Mouse (Mus musculus): ENCODE measurements around the gene Zmym2.
"Not testable (repeated sequence)": the region's sequence is repeated elsewhere in the genome, so short reads cannot be mapped to it uniquely, and the experiment has no call there.

Zmym2 gene

DNA sequence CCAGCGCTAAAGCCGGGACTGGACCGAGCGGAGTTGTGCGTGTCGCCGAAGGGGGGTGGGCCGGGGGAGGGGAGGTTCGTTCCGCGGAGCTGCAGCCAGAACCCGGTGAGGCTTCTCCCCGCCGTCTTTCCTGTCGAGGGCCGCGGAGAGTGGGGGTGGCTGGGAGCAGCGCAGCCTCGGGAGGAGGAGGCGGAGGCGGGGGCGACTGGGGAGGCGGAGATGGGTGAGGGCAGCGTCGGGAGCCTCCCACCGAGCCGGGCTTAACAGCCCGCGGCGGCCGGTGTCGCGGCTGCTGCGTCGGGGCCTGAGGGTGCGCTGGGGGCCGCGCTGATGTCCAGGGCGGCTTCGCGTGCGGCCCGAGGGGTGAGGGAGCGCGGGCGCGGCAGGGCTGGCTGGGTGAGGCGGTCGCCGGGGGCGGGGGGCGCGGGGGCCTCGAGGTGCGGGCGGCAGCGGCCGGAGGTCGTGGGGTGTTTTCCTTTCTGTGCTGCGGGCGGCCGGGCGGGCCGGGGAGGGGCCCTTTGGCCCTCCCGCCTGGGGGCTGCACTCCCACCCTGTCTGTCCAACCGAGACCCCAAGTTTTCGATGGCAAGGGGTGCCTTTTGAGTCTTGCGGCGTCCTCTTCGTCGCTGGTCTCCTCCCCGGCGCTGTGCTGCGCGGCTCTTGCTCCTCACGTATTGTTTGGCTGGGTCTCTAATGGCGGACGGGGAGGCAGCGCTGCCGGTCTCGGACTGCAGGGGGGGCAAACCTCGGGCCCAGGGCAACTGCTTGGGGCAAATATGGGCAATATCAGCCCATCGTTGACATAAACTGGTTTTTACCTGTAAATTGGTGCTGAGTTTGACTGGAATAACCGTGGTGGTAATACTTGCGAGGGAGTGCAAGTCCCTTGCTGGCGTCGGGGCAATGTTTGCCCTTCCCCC is at the start of gene Zmym2:
Zmym2 (plus strand) TSS at position 60 of the 920 bp plus-strand sequence.
- peak; percentile 78 for DNase-seq (ENCODE audit: low spot score)

DNA sequence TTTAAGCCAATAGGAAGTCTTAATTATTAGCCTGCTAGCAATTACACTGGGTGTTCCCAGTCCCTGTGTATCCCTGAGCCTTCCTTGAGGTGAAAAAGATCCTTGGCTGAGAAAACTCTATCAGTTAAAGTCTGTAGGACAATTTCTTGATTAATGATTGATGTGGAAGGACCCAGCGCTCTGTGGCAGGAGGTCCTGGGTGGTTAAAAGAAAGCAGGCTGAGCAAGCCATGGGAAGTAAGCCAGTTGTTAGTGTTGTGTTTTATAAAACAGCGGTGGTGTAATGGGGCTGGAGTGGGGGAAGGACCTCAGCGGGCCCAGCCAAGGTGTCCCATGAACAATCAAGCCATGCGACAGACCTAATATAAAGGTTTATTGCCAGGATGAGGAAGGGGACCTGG is 42.4 kb upstream of the Zmym2 start:
- DNase-seq (ENCODE audit: low spot score): no peak

DNA sequence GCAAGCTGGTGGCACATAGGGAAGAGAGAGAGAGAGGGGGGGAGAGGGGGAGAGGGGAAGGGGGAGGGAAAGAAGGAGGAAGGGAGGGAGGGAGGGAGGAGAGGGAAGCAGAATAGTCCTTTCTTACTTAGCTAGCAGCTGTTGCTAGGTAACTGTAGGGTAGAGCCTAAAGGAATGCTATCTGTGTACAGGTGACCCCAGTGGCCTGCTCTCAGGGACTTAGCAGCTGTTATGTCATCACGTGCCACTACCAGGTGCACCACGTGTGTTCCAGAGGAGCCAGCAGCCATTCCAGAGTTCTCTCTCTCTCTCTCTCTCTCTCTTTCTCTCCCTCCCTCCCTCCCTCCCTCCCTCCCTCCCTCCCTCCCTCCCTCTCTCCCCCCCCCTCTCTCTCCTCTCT is 41.9 kb upstream of the Zmym2 start:
- DNase-seq (ENCODE audit: low spot score): no peak

DNA sequence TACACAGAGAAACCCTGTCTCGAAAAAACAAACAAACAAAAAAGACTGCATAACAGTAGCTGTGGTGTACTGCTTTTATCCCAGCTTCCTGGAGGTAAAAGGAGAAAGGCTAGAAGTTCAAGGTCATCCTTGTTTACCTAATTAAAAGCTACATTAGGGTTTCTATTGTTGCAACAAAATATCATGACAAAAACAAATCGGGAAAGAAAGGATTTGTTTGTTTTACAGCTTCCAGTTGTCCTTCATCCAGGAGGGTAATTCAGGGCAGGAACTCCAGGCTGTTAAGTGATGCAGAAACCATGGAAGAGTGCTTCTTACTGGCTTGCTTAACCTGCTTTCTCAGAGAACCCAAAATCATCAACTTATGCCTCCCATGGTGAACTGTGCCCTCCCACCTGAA is 38.1 kb upstream of the Zmym2 start:
- DNase-seq (ENCODE audit: low spot score): no peak

DNA sequence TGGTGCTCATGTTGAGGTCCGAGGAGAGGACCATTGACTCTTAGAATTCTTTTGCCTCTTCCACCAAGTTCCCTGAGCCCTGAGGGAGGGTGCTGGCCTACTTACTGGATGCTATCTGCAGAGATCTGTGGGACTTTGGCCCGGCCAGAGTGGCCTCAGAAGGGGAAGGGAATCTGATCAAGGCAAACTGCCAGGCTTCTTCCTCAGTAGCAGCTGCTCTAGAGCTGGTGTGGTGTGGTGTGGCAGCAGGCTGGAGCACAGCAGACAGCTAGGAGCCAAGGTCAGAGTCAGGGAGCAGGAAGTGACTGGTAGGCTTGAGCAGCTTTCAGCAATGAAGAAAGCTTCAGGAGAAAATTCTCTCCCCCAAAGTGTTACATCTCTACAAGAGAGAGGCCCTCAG is 36.8 kb upstream of the Zmym2 start:
- DNase-seq (ENCODE audit: low spot score): peak; percentile 10

DNA sequence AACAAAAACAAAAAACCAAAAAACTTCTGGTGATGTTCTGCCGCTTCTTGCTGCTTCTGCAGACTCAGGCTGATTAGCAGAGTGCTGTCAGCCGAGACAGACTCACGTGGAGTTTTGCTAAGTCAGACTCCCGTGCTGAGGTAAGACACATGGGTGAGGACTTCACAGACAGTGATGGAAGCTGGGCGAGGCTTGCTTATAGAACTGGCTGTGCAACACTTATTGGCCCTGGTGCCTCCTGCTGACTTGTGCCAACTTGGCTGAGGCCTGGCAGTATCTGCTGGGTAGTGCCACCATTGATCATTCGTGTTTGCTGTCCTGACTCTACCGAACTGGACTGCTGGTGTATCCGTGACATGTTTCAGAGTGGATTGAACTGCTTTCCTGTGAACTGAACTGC is 22.4 kb upstream of the Zmym2 start:
- no peak for DNase-seq (ENCODE audit: low spot score)

DNA sequence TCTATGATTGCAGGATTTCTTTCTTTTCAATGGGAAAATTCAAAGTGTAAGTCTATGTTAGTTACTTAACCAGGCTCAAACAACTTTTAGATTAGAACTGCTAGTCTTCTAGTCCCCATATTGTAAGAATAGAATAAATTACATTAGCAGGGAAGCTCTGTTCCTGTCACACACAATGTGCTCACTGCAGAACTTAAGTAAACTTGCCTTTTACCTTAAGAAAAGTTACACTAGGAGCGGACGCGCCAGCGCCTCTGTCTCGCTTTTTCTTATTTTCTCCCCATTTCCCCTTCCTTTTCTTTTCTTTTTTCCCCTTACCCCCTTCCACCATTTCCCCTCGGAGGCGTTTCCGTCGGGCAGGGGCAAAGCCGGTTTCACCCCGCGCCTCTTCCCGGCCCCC is 21.8 kb upstream of the Zmym2 start:
- no peak for DNase-seq (ENCODE audit: low spot score)

DNA sequence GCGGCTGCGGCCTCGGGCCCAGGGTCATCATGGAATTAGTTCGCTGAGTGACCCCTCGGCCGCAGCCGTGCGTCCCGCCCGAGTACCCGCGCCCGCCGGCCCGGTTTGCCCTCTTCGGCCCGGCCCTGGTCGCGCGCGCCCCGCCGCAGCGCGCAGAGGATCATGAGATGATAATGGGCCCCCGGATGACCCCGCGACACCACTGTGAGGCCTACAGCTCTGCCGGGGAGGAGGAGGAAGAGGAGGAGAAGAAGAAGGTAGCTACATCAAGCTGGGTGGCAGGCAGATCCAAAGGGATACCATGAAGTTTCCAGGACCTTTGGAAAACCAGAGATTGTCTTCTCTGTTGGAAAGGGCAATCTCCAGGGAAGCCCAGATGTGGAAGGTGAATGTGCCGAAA is 21.3 kb upstream of the Zmym2 start:
- not testable (repeated sequence) for DNase-seq (ENCODE audit: low spot score)

DNA sequence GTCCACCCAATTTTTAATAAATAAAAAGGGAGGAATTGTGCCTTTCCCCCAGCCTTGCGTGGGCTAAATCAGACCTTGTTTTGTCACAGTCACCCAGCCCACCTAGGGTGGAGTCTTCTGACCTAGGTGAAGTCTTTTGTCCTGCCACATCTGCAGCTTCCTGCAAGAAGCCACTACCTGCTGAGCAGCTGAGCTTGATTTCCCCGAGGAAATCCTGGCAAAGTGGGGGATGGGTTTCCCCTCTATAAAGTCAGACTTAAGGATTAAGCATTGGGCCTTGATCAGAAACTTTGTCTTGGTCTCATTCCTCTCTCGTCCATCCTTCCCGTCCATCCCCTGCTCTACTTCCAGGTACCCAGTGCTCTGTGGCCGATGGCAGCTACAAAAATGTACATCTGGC is 12.9 kb upstream of the Zmym2 start:
- no peak for DNase-seq (ENCODE audit: low spot score)

DNA sequence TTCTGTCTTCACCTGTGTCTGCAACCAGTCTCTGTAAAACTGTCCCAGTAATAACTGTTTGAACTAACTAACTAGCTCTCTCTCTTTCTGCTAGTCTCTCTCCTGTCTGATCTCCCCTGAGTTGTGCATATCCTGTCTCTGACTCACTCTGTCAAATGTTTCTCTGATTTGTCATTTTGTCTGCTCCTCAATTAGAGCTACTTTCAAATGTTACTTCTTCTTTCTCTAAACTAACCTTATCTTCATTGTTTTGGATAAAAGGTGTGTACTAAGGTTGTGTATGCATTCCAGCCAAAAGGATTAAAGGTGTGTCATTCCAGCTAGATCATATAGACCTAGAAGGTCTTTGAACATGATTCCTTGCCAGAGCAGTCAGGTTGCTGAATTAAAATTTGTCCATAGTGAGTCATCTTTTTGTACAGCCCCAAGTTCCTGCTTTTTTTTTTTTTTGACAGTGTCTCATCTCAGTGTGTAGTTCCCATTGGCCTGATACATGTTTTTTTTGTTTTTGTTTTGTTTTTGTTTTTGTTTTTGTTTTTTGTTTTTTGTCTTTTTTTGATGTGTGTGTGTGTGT is 10.8 kb upstream of the Zmym2 start:
- no peak for DNase-seq (ENCODE audit: low spot score)

DNA sequence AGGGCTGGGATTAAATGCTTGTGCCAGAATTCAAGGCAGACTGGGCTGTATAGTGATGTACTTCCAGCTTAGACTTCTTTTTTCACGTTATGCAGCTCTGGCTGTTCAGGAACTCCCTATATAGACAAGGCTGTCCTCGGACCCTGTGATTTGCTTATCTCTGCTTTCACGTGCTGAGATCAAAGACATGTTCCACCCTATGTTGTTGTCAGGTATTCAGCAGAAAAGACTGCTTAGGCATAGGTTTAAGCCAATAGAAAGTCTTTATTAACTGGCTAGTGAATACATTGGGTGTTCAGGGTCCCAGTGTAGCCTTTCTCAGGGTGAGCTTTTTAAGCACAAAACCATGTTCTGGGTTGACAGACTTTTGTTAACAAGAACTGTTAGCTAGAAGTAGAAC is 5.2 kb upstream of the Zmym2 start:
- DNase-seq (ENCODE audit: low spot score): no peak

DNA sequence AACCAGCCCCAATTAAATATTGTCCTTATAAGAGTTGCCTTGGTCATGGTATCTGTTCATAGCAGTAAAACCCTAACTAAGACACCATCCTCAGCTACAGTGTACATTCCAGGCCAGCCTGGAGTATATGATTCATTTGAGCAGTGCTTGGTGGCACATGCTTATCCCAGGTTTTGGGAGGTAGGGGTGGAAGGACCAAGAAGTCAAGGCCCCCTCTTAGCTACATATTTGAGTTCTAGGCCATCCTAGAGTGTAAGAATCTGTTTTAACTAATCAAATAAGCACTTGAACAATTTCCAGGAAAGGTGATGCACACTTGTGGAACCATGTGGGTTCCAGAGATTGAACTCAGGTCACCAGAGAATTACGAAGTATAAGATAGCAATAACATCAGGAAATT is 3.0 kb upstream of the Zmym2 start:
- no peak for DNase-seq (ENCODE audit: low spot score)

DNA sequence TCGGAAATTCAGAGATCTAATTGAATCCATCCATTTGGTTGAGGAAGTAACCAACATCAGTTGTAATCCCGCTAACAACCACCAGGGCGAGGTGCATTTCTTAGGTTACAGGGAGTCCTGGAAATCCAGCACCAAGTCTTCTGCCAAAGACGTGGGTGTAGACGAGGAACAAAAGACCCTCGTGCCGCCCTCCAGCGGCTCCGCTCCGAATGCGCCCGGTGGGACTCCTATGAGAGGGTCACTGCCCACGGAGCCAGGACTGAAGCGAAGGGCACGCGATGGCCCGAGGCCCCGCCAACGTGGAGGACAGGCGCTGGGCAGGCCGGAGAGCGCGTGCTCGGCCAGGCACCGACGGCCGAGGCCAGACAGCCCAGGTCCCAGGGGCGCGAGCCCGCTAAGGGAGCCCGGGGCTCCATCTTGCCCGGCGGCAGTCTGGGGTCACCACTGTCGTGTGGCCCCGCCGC is 1.1 kb upstream of the Zmym2 start:
- peak; percentile 87 for DNase-seq (ENCODE audit: low spot score)

DNA sequence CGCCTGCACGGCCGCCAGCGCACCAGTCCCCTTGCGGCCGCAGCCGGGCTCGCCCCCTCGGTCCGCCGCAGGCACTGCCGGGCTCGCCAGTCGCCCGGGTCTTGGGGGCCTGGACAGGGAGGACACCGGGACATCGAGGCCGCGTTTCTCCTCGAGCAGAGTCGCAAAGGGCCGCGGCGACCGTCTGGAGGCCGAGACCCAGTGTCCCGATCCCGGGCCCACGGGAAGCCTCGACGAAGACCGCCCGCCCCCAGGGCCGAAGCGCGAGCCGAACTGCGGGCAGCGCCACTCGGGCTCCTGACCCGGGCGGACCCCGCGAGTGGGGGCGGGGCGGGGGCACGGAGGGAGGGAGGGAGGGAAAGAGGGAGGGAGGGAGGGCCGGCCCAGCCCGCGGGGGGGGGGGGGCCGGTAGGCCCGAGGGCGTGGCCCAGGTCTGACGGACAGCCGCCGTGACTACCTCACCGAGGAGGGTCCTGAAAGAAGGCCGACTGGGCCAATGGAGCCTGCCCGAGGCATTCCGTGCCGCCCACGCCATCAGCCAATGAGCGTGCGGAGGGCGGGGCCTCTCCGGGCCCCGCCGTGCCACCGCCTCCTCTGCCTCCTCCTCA is 363 bp upstream of the Zmym2 start:
- peak; percentile 67 for DNase-seq (ENCODE audit: low spot score)

DNA sequence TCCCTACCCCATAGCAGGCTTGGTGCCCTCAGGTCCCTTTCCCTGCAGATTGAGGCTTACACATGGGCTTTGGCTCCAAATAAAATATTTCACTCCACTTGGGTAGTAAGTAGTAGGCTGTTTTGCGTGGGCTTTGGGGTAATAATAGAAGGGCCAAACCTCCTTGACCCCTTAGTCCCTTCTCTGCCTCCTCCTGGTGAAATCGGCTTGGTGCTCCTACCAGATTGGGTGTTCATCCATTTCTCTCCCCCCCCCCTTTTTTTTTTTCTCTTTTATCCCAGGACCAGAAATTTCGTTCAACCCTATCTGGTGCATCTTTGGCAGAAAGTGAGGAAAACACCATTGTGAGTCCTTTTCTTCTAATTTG is 1.0 kb downstream of the Zmym2 start:
- no peak for DNase-seq (ENCODE audit: low spot score)

DNA sequence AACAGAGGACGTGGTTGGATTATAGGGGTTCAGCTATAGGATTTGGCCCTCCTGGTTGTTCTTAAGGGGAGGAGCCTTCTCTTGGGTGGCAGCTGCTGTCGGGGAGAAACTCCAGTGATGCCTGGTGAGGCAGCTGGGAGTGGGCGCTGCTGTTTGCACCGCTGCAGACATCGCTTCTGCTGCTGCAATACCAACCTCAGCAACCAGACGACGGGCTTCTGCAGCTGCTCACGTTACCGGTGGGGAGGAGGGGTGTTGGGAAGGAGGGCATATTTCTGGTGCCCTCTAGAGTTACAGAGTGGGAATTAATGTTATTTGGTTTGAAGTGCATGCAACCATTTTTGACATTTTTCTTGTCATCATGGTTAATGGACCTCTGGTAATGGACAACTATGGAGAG is 1.4 kb downstream of the Zmym2 start:
- DNase-seq (ENCODE audit: low spot score): peak; percentile 85

DNA sequence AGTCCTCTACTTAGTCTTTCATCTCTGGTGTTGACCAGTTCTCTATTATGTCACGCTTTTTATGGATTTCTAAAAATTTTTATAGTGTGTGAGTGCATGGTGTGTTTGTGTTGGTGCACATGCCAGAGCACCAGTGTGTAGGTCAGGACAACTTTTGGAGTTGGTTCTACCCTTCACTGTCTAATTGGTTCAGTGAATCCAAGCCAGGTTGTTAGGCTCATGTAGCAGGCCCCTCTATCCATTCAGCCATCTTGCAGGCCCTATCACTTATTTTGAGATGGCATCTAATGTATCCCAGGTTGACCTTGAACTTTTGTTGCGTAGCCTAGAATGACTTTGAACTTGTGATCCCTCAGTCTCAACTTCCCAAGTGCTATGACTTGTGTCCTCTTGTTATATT is 2.0 kb downstream of the Zmym2 start:
- DNase-seq (ENCODE audit: low spot score): no peak

DNA sequence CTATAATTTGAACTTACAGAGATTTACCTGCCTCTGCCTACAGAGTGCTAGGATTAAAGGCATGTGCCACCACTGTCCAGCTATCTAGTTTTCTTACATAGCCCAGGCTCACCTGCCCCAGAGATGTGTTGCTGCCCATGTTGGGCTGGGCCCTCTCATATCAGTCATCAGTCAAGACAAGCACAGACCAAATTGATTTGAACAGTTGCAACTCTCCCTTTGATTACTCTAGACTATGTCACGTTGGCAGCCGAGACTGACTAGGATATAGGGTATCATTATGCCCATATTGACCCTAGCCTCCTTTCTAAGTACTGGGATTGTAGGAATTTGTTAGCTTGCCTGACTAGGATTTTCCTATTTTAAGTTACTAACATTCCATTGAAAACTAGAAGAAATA is 8.0 kb downstream of the Zmym2 start:
- DNase-seq (ENCODE audit: low spot score): no peak

DNA sequence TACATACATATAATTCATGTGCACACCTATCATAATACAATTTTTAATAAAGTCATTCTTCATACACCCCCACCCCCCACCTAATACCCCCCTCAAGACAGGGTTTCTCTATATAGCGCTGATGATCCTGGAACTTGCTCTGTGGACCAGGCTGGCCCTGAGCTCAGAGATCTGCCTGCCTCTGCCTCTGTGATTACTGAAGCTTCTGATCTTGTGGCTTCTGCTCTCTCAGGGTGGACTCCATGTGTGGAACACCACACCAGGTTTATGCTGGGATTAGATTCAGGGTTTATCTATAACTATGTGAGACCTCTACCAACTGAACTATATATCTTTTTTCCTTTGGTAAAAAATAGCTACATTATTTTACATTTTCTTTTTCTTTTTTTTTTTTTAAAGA is 10.1 kb downstream of the Zmym2 start:
- no peak for DNase-seq (ENCODE audit: low spot score)

DNA sequence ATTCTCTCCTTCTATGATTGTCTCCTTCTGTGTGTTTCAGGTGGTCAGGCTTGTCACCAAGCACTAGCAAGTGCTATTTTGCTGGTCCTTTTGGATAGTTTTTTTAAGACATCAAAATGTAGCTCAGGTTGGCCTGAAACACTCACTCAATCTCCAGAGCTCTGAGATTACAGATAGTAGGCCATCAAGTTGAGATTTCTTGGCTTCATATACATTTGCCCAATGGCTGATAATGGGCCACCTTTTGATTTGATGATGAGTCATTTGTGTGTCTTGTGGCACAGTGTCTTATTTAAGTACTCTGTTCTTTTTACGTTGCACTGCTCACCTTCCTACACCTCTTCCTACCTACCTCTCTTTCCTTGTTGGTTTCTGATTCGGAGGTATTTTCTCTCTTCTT is 11.0 kb downstream of the Zmym2 start:
- no peak for DNase-seq (ENCODE audit: low spot score)

DNA sequence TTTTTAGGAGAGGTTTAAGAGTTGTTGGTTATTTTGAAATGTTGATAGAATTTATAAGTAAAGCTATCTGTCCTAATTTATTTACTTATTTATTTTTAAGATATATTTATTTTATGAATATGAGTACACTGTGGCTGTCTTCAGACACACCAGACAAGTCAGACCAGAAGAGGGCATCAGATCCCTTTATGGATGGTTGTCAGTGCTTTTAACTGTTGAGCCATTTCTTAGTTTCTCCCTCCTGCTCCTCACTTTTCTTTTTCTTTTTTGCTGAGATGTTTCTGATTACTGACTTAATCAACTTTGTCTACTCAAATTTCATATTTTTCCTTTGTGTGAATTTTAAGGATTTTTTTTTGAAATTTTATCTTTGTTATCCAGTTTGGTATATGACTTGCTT is 13.2 kb downstream of the Zmym2 start:
- DNase-seq (ENCODE audit: low spot score): no peak

DNA sequence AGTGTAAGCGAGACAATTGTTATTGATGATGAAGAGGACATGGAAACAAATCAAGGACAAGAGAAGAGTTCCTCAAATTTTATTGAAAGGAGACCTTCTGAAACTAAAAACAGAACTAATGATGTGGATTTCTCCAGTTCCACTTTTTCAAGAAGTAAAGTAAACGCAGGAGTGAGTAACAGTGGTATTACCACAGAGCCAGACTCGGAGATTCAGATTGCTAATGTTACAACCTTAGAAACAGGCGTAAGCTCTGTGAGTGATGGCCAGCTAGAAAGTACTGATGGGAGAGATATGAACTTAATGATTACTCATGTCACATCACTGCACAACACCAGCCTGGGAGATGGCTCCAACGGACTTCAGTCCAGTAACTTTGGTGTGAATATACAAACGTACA is 16.6 kb downstream of the Zmym2 start:
- no peak for DNase-seq (ENCODE audit: low spot score)

DNA sequence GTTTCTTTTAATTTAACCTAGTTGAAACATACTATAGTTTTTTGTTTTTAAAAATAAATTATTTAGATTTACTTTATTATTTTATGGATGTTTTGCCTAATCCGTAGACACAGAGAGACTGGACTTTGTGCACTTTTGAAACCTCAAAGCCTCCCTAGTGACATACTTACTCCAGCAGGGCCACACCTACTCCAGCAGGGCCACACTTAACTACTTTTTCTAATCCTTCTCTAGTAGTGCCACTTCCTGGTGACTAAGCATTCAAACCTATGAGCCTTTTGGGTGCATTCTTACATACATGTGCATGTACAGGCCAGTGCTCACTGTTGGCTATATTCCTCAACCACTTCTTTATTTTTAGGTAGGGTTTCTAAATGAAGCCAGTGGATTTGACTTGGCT is 19.2 kb downstream of the Zmym2 start:
- DNase-seq (ENCODE audit: low spot score): no peak
